Mouse (Mus musculus) E14TG2a.4 (cell line): ENCODE measurements around the gene Ncmap.

Source experiments
- CTCF ChIP-seq: conservative IDR thresholded peaks from 2 replicates; pipeline ENCODE4 v1.5.1; 2014; ENCODE audit warnings: low read length
- POU5F1 ChIP-seq: IDR thresholded peaks from 2 replicates; pipeline ENCODE4 v1.6.1; 2014; ENCODE audit warnings: low read length, borderline replicate concordance

DNA sequence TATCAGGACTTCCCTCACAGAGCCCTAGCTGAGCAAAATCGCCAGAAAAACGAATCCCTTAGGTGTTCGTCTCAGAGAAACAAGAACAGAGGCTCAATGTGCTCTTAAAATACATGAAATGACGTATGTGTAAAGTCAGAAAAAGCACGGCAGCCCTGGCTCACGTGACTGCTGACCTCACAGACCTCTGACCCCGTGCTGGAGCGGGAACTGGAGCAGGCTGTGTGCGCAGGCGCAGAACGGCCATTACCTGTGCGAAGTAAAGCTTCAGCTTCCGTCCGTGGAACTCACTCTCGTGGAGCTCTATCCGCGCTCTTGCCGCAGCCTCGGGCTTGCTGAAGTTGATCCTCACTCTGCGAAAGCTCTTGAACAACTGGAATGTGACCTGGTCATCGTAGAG is 22.0 kb upstream of the Ncmap start:
- TF ChIP-seq CTCF = no peak
- no peak for TF ChIP-seq POU5F1
